Mouse (Mus musculus) kidney, postnatal 0 days (tissue): Measurements from ENCODE around the gene Npnt. TPM values are rescaled to one million over a fixed set of nuclear protein-coding genes. Genes with fewer than 3 reads are reported as not detected.

ENCODE experiments used
- ATAC-seq: fragments of 200-750 bp; cut with Nextera tagmentation; replicated peaks from 2 replicates; pipeline ENCODE4 v1.8.0; 2017; ENCODE audit warnings: low read depth, moderate number of reproducible peaks, moderate TSS enrichment, moderate library complexity; ENCODE audit not compliant: low FRiP score
- DNase-seq: peaks from one replicate; pipeline ENCODE4 v3.0.0-alpha.2; 2016; ENCODE audit warnings: low spot score
- H3K27ac ChIP-seq: fragments of 300-500 bp; sonication (generic); 2 replicates; pipeline ENCODE4 v1.5.1; 2014; ENCODE audit warnings: mild to moderate bottlenecking
- H3K27me3 ChIP-seq: fragments of 300-500 bp; sonication (generic); 2 replicates; pipeline ENCODE4 v1.6.1; 2014; ENCODE audit warnings: low read length, mixed read lengths; ENCODE audit not compliant: insufficient read depth
- H3K36me3 ChIP-seq: fragments of 300-500 bp; sonication (generic); 2 replicates; pipeline ENCODE4 v1.6.1; 2014; ENCODE audit warnings: low read length, mixed read lengths; ENCODE audit not compliant: insufficient read depth
- H3K4me1 ChIP-seq: fragments of 300-500 bp; sonication (generic); replicated peaks from 2 replicates; pipeline ENCODE4 v1.6.1; 2014; ENCODE audit warnings: antibody characterized with exemption, low read length, mixed read lengths; ENCODE audit not compliant: insufficient read depth
- H3K4me2 ChIP-seq: fragments of 300-500 bp; sonication (generic); 2 replicates; pipeline ENCODE4 v1.6.1; 2014; ENCODE audit warnings: mild to moderate bottlenecking, low read length, moderate library complexity, mixed read lengths
- H3K4me3 ChIP-seq: fragments of 300-500 bp; sonication (generic); replicated peaks from 2 replicates; pipeline ENCODE4 v1.5.1; 2014; ENCODE audit warnings: low read depth, low read length
- H3K9ac ChIP-seq: fragments of 300-500 bp; sonication (generic); 2 replicates; pipeline ENCODE4 v1.6.1; 2014; ENCODE audit warnings: low read depth, low read length
- H3K9me3 ChIP-seq: fragments of 300-500 bp; sonication (generic); replicated peaks from 2 replicates; pipeline ENCODE4 v1.6.1; 2016; ENCODE audit warnings: low read length, inconsistent platforms, mixed read lengths
- CTCF ChIP-seq: IDR thresholded peaks from 2 replicates; pipeline ENCODE4 v1.5.1; 2016; ENCODE audit warnings: antibody characterized with exemption, low read depth, mild to moderate bottlenecking, moderate library complexity
- WGBS: fragments of 180-500 bp; shearing (Covaris S2); extraction: QIAGEN DNeasy Blood & Tissue Kit; methylation state at CpG from one replicate; pipeline ENCODE4 v1.1.7; 2014; 5-methylcytosine and 5-hydroxymethylcytosine counted together
- polyA plus RNA-seq: library from polyadenylated mRNA; unstranded; fragments of >200 nt; fragmentation: Nextera tagmentation; extraction: Ambion mirVana; gene quantifications from 2 replicates; pipeline ENCODE4 v1.2.1, GENCODE M21; 2015

Gene Npnt
- polyA plus RNA-seq, 1 experiment from 2014 or later: 229 TPM

- TF ChIP-seq CTCF: no peak
- Histone ChIP-seq H3K4me2 (no peak overlapping the region), H3K36me3 (peaks cover 4% of the 10 kb centered on the region), H3K9me3 (no peaks in the 10 kb centered on the region), H3K4me1 (no peaks in the 10 kb centered on the region), H3K4me3 (no peak overlapping the region), H3K27me3 (no peaks in the 10 kb centered on the region), H3K9ac (no peak overlapping the region), H3K27ac (no peak overlapping the region)
- no peak for ATAC-seq
- no peak for DNase-seq
- WGBS: 96% methylated on average over 2 of the region's 2 CpGs
Measured at GRCm38 (mm10) chr3:132981968-132982367, 31.9 kb upstream of the Npnt start.

- Histone ChIP-seq H3K9ac (no peak overlapping the region), H3K27me3 (no peaks in the 10 kb centered on the region), H3K27ac (no peak overlapping the region), H3K4me3 (no peak overlapping the region), H3K36me3 (peaks cover 4% of the 10 kb centered on the region), H3K4me2 (no peak overlapping the region), H3K9me3 (no peaks in the 10 kb centered on the region), H3K4me1 (no peaks in the 10 kb centered on the region)
- TF ChIP-seq CTCF: no peak
- no peak for ATAC-seq
- DNase-seq: no peak
- 94% methylated on average over 12 of the region's 12 CpGs for WGBS
Measured at GRCm38 (mm10) chr3:132979781-132980461, 29.8 kb upstream of the Npnt start.

- no peak for TF ChIP-seq CTCF
- DNase-seq (no peak), ATAC-seq (no peak)
- no peaks in the 10 kb centered on the region for H3K36me3 ChIP-seq
- H3K4me3 ChIP-seq: no peak overlapping the region
- no peak overlapping the region for H3K27ac ChIP-seq
- no peaks in the 10 kb centered on the region for H3K9me3 ChIP-seq
- H3K4me2 ChIP-seq: no peak overlapping the region
- no peaks in the 10 kb centered on the region for H3K4me1 ChIP-seq
- 77% methylated on average over 5 of the region's 5 CpGs for WGBS
- H3K9ac ChIP-seq: no peak overlapping the region
- H3K27me3 ChIP-seq: no peaks in the 10 kb centered on the region
Measured at GRCm38 (mm10) chr3:132966255-132966654, 16.2 kb upstream of the Npnt start.

GRCm38 (mm10) chr3:132964715-132965507 is 14.8 kb upstream of the Npnt start:
- ATAC-seq (no peak), DNase-seq (no peak)
- H3K9ac ChIP-seq: no peak overlapping the region
- WGBS: 68% methylated on average over 9 of the region's 9 CpGs
- no peak overlapping the region; the same call in 1 of the 2 replicates for H3K27ac ChIP-seq
- no peak overlapping the region for H3K4me3 ChIP-seq
- no peaks in the 10 kb centered on the region for H3K9me3 ChIP-seq
- no peaks in the 10 kb centered on the region for H3K27me3 ChIP-seq
- no peaks in the 10 kb centered on the region for H3K4me1 ChIP-seq
- no peaks in the 10 kb centered on the region for H3K36me3 ChIP-seq
- no peak for TF ChIP-seq CTCF
- H3K4me2 ChIP-seq: no peak overlapping the region

GRCm38 (mm10) chr3:132962631-132963361 is 12.7 kb upstream of the Npnt start:
- Histone ChIP-seq H3K9ac (no peak overlapping the region), H3K27ac (no peak overlapping the region), H3K4me1 (no peaks in the 10 kb centered on the region), H3K27me3 (no peaks in the 10 kb centered on the region), H3K4me3 (no peak overlapping the region), H3K9me3 (no peaks in the 10 kb centered on the region), H3K4me2 (no peak overlapping the region), H3K36me3 (no peaks in the 10 kb centered on the region)
- no peak for DNase-seq
- no peak for TF ChIP-seq CTCF
- WGBS: 83% methylated on average over 7 of the region's 7 CpGs
- no peak for ATAC-seq

GRCm38 (mm10) chr3:132950529-132950880 is 414 bp upstream of the Npnt start:
- no peaks in the 10 kb centered on the region for H3K27me3 ChIP-seq
- no peak for DNase-seq
- no peaks in the 10 kb centered on the region for H3K9me3 ChIP-seq
- peak overlapping the region; percentile 79 for H3K4me3 ChIP-seq
- peak overlapping the region; percentile 95 for H3K4me2 ChIP-seq
- 12% methylated on average over 7 of the region's 7 CpGs for WGBS
- H3K4me1 ChIP-seq: peaks cover 13% of the 10 kb centered on the region; the same call in 1 of the 2 replicates
- peak overlapping the region; percentile 73 for H3K27ac ChIP-seq
- peak overlapping the region; percentile 74 for H3K9ac ChIP-seq
- no peaks in the 10 kb centered on the region for H3K36me3 ChIP-seq
- no peak for ATAC-seq
- no peak for TF ChIP-seq CTCF
